Mouse (Mus musculus) forebrain, embryonic 14.5 days (tissue): ENCODE measurements around the gene Nubpl. TPM values are rescaled to one million over a fixed set of nuclear protein-coding genes. Genes with fewer than 3 reads are reported as not detected.

Experiments
- ATAC-seq: fragments of 200-750 bp; cut with Nextera tagmentation; 2 replicates; pipeline ENCODE4 v1.8.0; 2017; ENCODE audit warnings: mild to moderate bottlenecking, moderate library complexity
- DNase-seq: peaks from one replicate; pipeline ENCODE4 v3.0.0-alpha.2; 2015; ENCODE audit warnings: low spot score
- H3K27ac ChIP-seq: fragments of 300-500 bp; sonication (generic); 2 replicates; pipeline ENCODE4 v1.5.1; 2014; ENCODE audit warnings: low read depth, mild to moderate bottlenecking, control low read depth, low read length, moderate library complexity
- H3K27me3 ChIP-seq: fragments of 300-500 bp; sonication (generic); replicated peaks from 2 replicates; pipeline ENCODE4 v1.6.1; 2014; ENCODE audit warnings: low read length, control low read depth, mixed read lengths; ENCODE audit not compliant: control insufficient read depth, insufficient read depth
- H3K36me3 ChIP-seq: fragments of 300-500 bp; sonication (generic); 2 replicates; pipeline ENCODE4 v1.6.1; 2014; ENCODE audit warnings: low read length, control low read depth; ENCODE audit not compliant: control insufficient read depth, insufficient read depth
- H3K4me1 ChIP-seq: fragments of 300-500 bp; sonication (generic); 2 replicates; pipeline ENCODE4 v1.6.1; 2014; ENCODE audit warnings: antibody characterized with exemption, low read length, control low read depth; ENCODE audit not compliant: control insufficient read depth, insufficient read depth
- H3K4me2 ChIP-seq: fragments of 300-500 bp; sonication (generic); 2 replicates; pipeline ENCODE4 v1.6.1; 2014; ENCODE audit warnings: mild to moderate bottlenecking, control low read depth, low read length
- H3K4me3 ChIP-seq: fragments of 300-500 bp; sonication (generic); 2 replicates; pipeline ENCODE4 v1.5.1; 2014; ENCODE audit warnings: low read depth, low read length, control low read depth
- H3K9ac ChIP-seq: fragments of 300-500 bp; sonication (generic); 2 replicates; pipeline ENCODE4 v1.6.1; 2014; ENCODE audit warnings: mild to moderate bottlenecking, low read length, control low read depth, moderate library complexity
- H3K9me3 ChIP-seq: fragments of 300-500 bp; sonication (generic); replicated peaks from 2 replicates; pipeline ENCODE4 v1.6.1; 2016; ENCODE audit warnings: low read length, control low read depth, mixed read lengths; ENCODE audit not compliant: control insufficient read depth
- WGBS: fragments of 180-500 bp; shearing (Covaris S2); extraction: QIAGEN DNeasy Blood & Tissue Kit; methylation state at CpG from one replicate; pipeline ENCODE4 v1.1.7; 2014; 5-methylcytosine and 5-hydroxymethylcytosine counted together
- polyA plus RNA-seq: library from polyadenylated mRNA; unstranded; fragments of >200 nt; fragmentation: Nextera tagmentation; extraction: Ambion mirVana; gene quantifications from 2 replicates; pipeline ENCODE4 v1.2.1, GENCODE M21; 2014

Gene Nubpl
- polyA plus RNA-seq, 1 experiment from 2014 or later, result 8.5 TPM

- Histone ChIP-seq H3K27me3 (no peaks in the 10 kb centered on the region), H3K27ac (no peak overlapping the region), H3K4me2 (no peak overlapping the region), H3K4me1 (no peaks in the 10 kb centered on the region), H3K4me3 (no peak overlapping the region), H3K9ac (no peak overlapping the region), H3K36me3 (no peaks in the 10 kb centered on the region), H3K9me3 (no peaks in the 10 kb centered on the region)
- 98% methylated on average over 2 of the region's 2 CpGs for WGBS
- ATAC-seq (no peak), DNase-seq (no peak)
These were observed 200.5 kb downstream of the Nubpl start for GRCm38 (mm10) chr12:52297988-52298387.

GRCm38 (mm10) chr12:52298683-52299082 is 201.1 kb downstream of the Nubpl start:
- H3K4me3 ChIP-seq, result no peak overlapping the region
- H3K4me2 ChIP-seq, result no peak overlapping the region
- no peak overlapping the region for H3K27ac ChIP-seq
- H3K36me3 ChIP-seq, result no peaks in the 10 kb centered on the region
- no peak overlapping the region for H3K9ac ChIP-seq
- H3K9me3 ChIP-seq, result no peaks in the 10 kb centered on the region
- H3K27me3 ChIP-seq, result no peaks in the 10 kb centered on the region
- WGBS, result 67% methylated on average over 1 of the region's 1 CpGs
- DNase-seq (no peak), ATAC-seq (no peak)
- no peaks in the 10 kb centered on the region for H3K4me1 ChIP-seq

GRCm38 (mm10) chr12:52302961-52303360 is 205.4 kb downstream of the Nubpl start:
- no peak overlapping the region for H3K9ac ChIP-seq
- H3K4me1 ChIP-seq, result no peaks in the 10 kb centered on the region
- no peak overlapping the region for H3K4me3 ChIP-seq
- H3K27ac ChIP-seq, result no peak overlapping the region
- 92% methylated on average over 2 of the region's 2 CpGs for WGBS
- H3K4me2 ChIP-seq, result no peak overlapping the region
- H3K36me3 ChIP-seq, result no peaks in the 10 kb centered on the region
- H3K27me3 ChIP-seq, result no peaks in the 10 kb centered on the region
- no peaks in the 10 kb centered on the region for H3K9me3 ChIP-seq
- DNase-seq (no peak), ATAC-seq (no peak)

- Histone ChIP-seq H3K36me3 (no peaks in the 10 kb centered on the region), H3K4me2 (no peak overlapping the region), H3K4me3 (no peak overlapping the region), H3K9me3 (no peaks in the 10 kb centered on the region), H3K4me1 (no peaks in the 10 kb centered on the region), H3K27me3 (no peaks in the 10 kb centered on the region), H3K27ac (no peak overlapping the region), H3K9ac (no peak overlapping the region)
- DNase-seq, result no peak
- ATAC-seq, result no peak
- WGBS, result 92% methylated on average over 7 of the region's 7 CpGs
These were observed 208.8 kb downstream of the Nubpl start for GRCm38 (mm10) chr12:52306348-52306747.

- ATAC-seq (no peak), DNase-seq (no peak)
- Histone ChIP-seq H3K27ac (no peak overlapping the region), H3K9ac (no peak overlapping the region), H3K4me1 (no peaks in the 10 kb centered on the region), H3K9me3 (no peaks in the 10 kb centered on the region), H3K36me3 (no peaks in the 10 kb centered on the region), H3K4me3 (no peak overlapping the region), H3K27me3 (no peaks in the 10 kb centered on the region), H3K4me2 (no peak overlapping the region)
- 87% methylated on average over 10 of the region's 10 CpGs for WGBS
These were observed 209.9 kb downstream of the Nubpl start for GRCm38 (mm10) chr12:52307331-52307982.

- ATAC-seq (no peak), DNase-seq (no peak)
- Histone ChIP-seq H3K4me2 (no peak overlapping the region), H3K4me1 (no peaks in the 10 kb centered on the region), H3K9ac (no peak overlapping the region), H3K36me3 (no peaks in the 10 kb centered on the region), H3K4me3 (no peak overlapping the region), H3K27me3 (no peaks in the 10 kb centered on the region), H3K27ac (no peak overlapping the region), H3K9me3 (no peaks in the 10 kb centered on the region)
- 94% methylated on average over 7 of the region's 7 CpGs for WGBS
These were observed 211.1 kb downstream of the Nubpl start for GRCm38 (mm10) chr12:52308628-52309027.

- ATAC-seq (no peak), DNase-seq (no peak)
- H3K27ac ChIP-seq, result no peak overlapping the region
- H3K4me3 ChIP-seq, result no peak overlapping the region
- H3K9ac ChIP-seq, result no peak overlapping the region
- no peaks in the 10 kb centered on the region for H3K36me3 ChIP-seq
- H3K27me3 ChIP-seq, result no peaks in the 10 kb centered on the region
- H3K4me2 ChIP-seq, result no peak overlapping the region
- H3K9me3 ChIP-seq, result no peaks in the 10 kb centered on the region
- H3K4me1 ChIP-seq, result no peaks in the 10 kb centered on the region
- 92% methylated on average over 3 of the region's 3 CpGs for WGBS
These were observed 217.3 kb downstream of the Nubpl start for GRCm38 (mm10) chr12:52314818-52315217.

GRCm38 (mm10) chr12:52317635-52318034 is 220.1 kb downstream of the Nubpl start:
- Histone ChIP-seq H3K27me3 (no peaks in the 10 kb centered on the region), H3K36me3 (no peaks in the 10 kb centered on the region), H3K4me2 (no peak overlapping the region), H3K4me3 (no peak overlapping the region), H3K27ac (no peak overlapping the region), H3K9ac (no peak overlapping the region), H3K4me1 (no peaks in the 10 kb centered on the region), H3K9me3 (no peaks in the 10 kb centered on the region)
- WGBS, result 77% methylated on average over 6 of the region's 6 CpGs
- ATAC-seq (no peak), DNase-seq (no peak)

GRCm38 (mm10) chr12:52318426-52318825 is 220.9 kb downstream of the Nubpl start:
- Histone ChIP-seq H3K4me3 (no peak overlapping the region), H3K27ac (no peak overlapping the region), H3K36me3 (no peaks in the 10 kb centered on the region), H3K9me3 (no peaks in the 10 kb centered on the region), H3K27me3 (no peaks in the 10 kb centered on the region), H3K4me2 (no peak overlapping the region), H3K4me1 (no peaks in the 10 kb centered on the region), H3K9ac (no peak overlapping the region)
- DNase-seq, result no peak
- no peak for ATAC-seq
- WGBS, result 73% methylated on average over 9 of the region's 9 CpGs
